Mouse (Mus musculus): Measurements from ENCODE around the gene Slco2b1. TPM values are rescaled to one million over a fixed set of nuclear protein-coding genes. Genes with fewer than 3 reads are reported as not detected.

Gene Slco2b1
- polyA plus RNA-seq, 1 experiment from 2014 or later: 2.9 TPM

- TF ChIP-seq CTCF (IDR thresholded peaks at IDR 0.05; ENCODE audit: low read depth): no peak
- WGBS: 65% methylated on average over 3 of the region's 3 CpGs
- H3K9me3 ChIP-seq (ENCODE audit: low read depth, low read length): no peaks in the 10 kb centered on the region
Measured at GRCm38 (mm10) chr7:99693976-99694375, 17.2 kb downstream of the Slco2b1 start.

DNA sequence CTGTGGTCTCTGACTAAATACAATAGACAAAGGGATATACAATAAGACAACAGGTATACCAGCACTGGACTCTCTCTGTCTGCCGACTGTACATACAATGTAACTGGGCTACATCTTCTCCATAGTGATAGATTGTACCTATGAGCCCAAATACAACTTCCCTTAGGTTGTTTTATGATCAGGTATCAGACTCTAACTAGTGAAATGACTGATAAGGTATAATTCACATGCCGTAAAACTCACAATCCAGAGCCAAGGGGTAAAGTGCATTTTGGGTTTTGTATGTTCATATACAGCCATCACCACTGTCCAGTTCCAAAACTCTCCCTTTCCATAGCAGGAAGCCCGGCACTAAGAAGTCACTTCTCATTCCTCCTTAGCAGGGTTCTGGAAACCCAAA lies 17.8 kb downstream of the Slco2b1 start:
- WGBS: 91% methylated on average over 3 of the region's 3 CpGs
- Histone ChIP-seq H3K9me3 (ENCODE audit: low read depth, low read length) (no peaks in the 10 kb centered on the region), H3K27me3 (ENCODE audit: insufficient read depth, low read length) (no peaks in the 10 kb centered on the region), H3K4me3 (ENCODE audit: low read depth, low read length) (no peak overlapping the region), H3K4me2 (no peak overlapping the region), H3K9ac (no peak overlapping the region), H3K27ac (ENCODE audit: low read depth) (no peak overlapping the region), H3K4me1 (ENCODE audit: insufficient read depth) (no peaks in the 10 kb centered on the region), H3K36me3 (ENCODE audit: insufficient read depth) (no peaks in the 10 kb centered on the region)
- DNase-seq: no peak
- ATAC-seq (ENCODE audit: insufficient read depth): no peak
- no peak for TF ChIP-seq CTCF (IDR thresholded peaks at IDR 0.05; ENCODE audit: low read depth)

More at GRCm38 (mm10) chr7:99693976-99694375, 17.2 kb downstream of the Slco2b1 start:
- Histone ChIP-seq H3K4me3 (ENCODE audit: low read depth, low read length) (no peak overlapping the region), H3K4me1 (ENCODE audit: insufficient read depth) (0 out of 2 replicates have a peak, but pooled peaks cover 2% of the 10 kb centered on the region), H3K4me2 (no peak overlapping the region), H3K9ac (no peak overlapping the region), H3K36me3 (ENCODE audit: insufficient read depth) (no peaks in the 10 kb centered on the region), H3K27me3 (ENCODE audit: insufficient read depth, low read length) (no peaks in the 10 kb centered on the region), H3K27ac (ENCODE audit: low read depth) (0 out of 2 replicates have a peak overlapping the region, but pooled peaks have one; percentile 28)
- DNase-seq: peak; percentile 49
- peak; percentile 71; the same call in 1 of the 2 replicates for ATAC-seq (ENCODE audit: insufficient read depth)

- no peaks in the 10 kb centered on the region for H3K36me3 ChIP-seq (ENCODE audit: insufficient read depth)
- H3K27me3 ChIP-seq (ENCODE audit: insufficient read depth, low read length): no peaks in the 10 kb centered on the region
- H3K4me3 ChIP-seq (ENCODE audit: low read depth, low read length): no peak overlapping the region
- DNase-seq (peak; percentile 44), ATAC-seq (ENCODE audit: insufficient read depth) (no peak)
- H3K4me2 ChIP-seq: no peak overlapping the region
- no peak for TF ChIP-seq CTCF (IDR thresholded peaks at IDR 0.05; ENCODE audit: low read depth)
- H3K27ac ChIP-seq (ENCODE audit: low read depth): no peak overlapping the region
- WGBS: 46% methylated on average over 3 of the region's 3 CpGs
- no peaks in the 10 kb centered on the region for H3K9me3 ChIP-seq (ENCODE audit: low read depth, low read length)
- H3K4me1 ChIP-seq (ENCODE audit: insufficient read depth): no peaks in the 10 kb centered on the region
- no peak overlapping the region for H3K9ac ChIP-seq
Measured at GRCm38 (mm10) chr7:99692396-99692795, 18.7 kb downstream of the Slco2b1 start.

GRCm38 (mm10) chr7:99690819-99691218 lies 20.3 kb downstream of the Slco2b1 start:
- H3K4me2 ChIP-seq: no peak overlapping the region
- DNase-seq (no peak), ATAC-seq (ENCODE audit: insufficient read depth) (no peak)
- no peak overlapping the region for H3K9ac ChIP-seq
- no peak for TF ChIP-seq CTCF (IDR thresholded peaks at IDR 0.05; ENCODE audit: low read depth)
- H3K27ac ChIP-seq (ENCODE audit: low read depth): no peak overlapping the region
- H3K9me3 ChIP-seq (ENCODE audit: low read depth, low read length): no peaks in the 10 kb centered on the region
- H3K4me3 ChIP-seq (ENCODE audit: low read depth, low read length): no peak overlapping the region
- H3K27me3 ChIP-seq (ENCODE audit: insufficient read depth, low read length): no peaks in the 10 kb centered on the region
- H3K4me1 ChIP-seq (ENCODE audit: insufficient read depth): no peaks in the 10 kb centered on the region
- 60% methylated on average over 7 of the region's 7 CpGs for WGBS
- no peaks in the 10 kb centered on the region for H3K36me3 ChIP-seq (ENCODE audit: insufficient read depth)

DNA sequence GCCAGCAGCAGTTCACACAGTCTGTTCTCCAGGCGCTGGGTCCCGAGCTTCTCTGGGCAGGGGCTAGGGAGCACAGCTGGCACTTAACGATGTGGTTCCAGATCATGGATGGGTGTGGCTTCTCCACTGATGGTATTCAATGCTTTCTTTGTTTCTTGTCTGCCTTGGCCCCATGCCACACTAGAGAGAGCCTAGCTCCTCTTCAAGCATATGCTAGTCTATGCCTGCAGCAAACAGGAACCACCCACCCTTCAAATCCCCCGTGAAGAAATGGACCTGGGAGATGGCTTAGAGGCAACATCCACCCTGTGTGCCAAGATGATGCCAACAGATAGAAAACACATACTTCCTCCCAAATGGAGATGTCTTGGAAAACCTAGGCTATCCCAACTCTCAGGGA lies 27.1 kb downstream of the Slco2b1 start:
- Histone ChIP-seq H3K4me3 (ENCODE audit: low read depth, low read length) (no peak overlapping the region), H3K27me3 (ENCODE audit: insufficient read depth, low read length) (no peaks in the 10 kb centered on the region), H3K27ac (ENCODE audit: low read depth) (no peak overlapping the region), H3K4me2 (no peak overlapping the region), H3K4me1 (ENCODE audit: insufficient read depth) (no peaks in the 10 kb centered on the region), H3K9ac (no peak overlapping the region), H3K9me3 (ENCODE audit: low read depth, low read length) (no peaks in the 10 kb centered on the region), H3K36me3 (ENCODE audit: insufficient read depth) (no peaks in the 10 kb centered on the region)
- ATAC-seq (ENCODE audit: insufficient read depth): no peak
- TF ChIP-seq CTCF (IDR thresholded peaks at IDR 0.05; ENCODE audit: low read depth): no peak
- no peak for DNase-seq
- 53% methylated on average over 4 of the region's 4 CpGs for WGBS

DNA sequence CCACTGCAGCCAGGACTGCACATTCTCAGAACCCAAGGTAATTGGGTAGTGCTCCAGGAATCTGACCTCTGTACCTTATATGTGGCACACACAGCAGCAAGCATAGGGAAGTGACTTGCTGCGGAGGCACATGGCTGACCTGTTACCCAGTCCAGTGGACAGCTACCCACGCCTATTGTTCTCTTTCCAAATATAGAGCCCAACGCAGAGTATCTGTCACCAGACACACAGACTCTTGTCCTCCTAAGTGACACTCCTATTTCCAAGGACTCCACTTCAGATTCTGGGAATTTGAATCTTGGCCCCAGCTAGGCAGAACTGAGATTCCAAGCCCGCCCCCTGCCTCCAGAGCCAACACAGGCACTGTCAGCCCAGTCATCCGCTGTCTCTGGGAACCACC lies 30.4 kb downstream of the Slco2b1 start:
- no peak overlapping the region for H3K27ac ChIP-seq (ENCODE audit: low read depth)
- H3K9ac ChIP-seq: no peak overlapping the region
- H3K36me3 ChIP-seq (ENCODE audit: insufficient read depth): no peaks in the 10 kb centered on the region
- no peak for TF ChIP-seq CTCF (IDR thresholded peaks at IDR 0.05; ENCODE audit: low read depth)
- DNase-seq: no peak
- 60% methylated on average over 5 of the region's 5 CpGs for WGBS
- no peaks in the 10 kb centered on the region for H3K9me3 ChIP-seq (ENCODE audit: low read depth, low read length)
- no peaks in the 10 kb centered on the region for H3K4me1 ChIP-seq (ENCODE audit: insufficient read depth)
- no peak overlapping the region for H3K4me3 ChIP-seq (ENCODE audit: low read depth, low read length)
- H3K27me3 ChIP-seq (ENCODE audit: insufficient read depth, low read length): no peaks in the 10 kb centered on the region
- no peak overlapping the region for H3K4me2 ChIP-seq
- no peak for ATAC-seq (ENCODE audit: insufficient read depth)

DNA sequence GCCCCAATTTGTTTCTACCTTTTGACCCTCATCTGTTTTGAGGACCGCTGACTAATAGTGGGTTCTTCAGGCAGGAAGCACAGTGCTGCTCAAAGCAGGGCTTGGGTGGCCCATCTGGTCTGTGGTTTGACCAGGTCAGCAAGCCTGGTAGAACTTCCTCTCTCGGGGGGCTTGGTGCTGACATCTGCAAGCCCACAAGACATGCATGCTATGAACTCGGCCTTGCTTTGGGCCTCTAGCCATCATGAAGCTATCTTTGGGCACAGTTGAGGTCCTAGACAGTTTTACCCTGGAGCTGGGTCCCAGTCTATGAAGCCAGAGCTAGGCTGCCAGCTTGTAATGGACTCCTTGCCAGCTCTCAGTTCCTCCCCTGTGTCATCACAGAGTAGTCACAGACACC lies 36.2 kb downstream of the Slco2b1 start:
- Histone ChIP-seq H3K4me1 (ENCODE audit: insufficient read depth) (no peaks in the 10 kb centered on the region), H3K4me3 (ENCODE audit: low read depth, low read length) (no peak overlapping the region), H3K36me3 (ENCODE audit: insufficient read depth) (no peaks in the 10 kb centered on the region), H3K9ac (no peak overlapping the region), H3K4me2 (no peak overlapping the region), H3K27ac (ENCODE audit: low read depth) (no peak overlapping the region), H3K27me3 (ENCODE audit: insufficient read depth, low read length) (no peaks in the 10 kb centered on the region), H3K9me3 (ENCODE audit: low read depth, low read length) (no peaks in the 10 kb centered on the region)
- ATAC-seq (ENCODE audit: insufficient read depth) (no peak), DNase-seq (no peak)
- no peak for TF ChIP-seq CTCF (IDR thresholded peaks at IDR 0.05; ENCODE audit: low read depth)
- WGBS: 62% methylated on average over 3 of the region's 3 CpGs

GRCm38 (mm10) chr7:99674209-99674608 lies 36.9 kb downstream of the Slco2b1 start:
- no peaks in the 10 kb centered on the region for H3K36me3 ChIP-seq (ENCODE audit: insufficient read depth)
- H3K4me2 ChIP-seq: no peak overlapping the region
- WGBS: 63% methylated on average over 5 of the region's 5 CpGs
- no peaks in the 10 kb centered on the region for H3K4me1 ChIP-seq (ENCODE audit: insufficient read depth)
- DNase-seq (no peak), ATAC-seq (ENCODE audit: insufficient read depth) (no peak)
- TF ChIP-seq CTCF (IDR thresholded peaks at IDR 0.05; ENCODE audit: low read depth): no peak
- H3K27me3 ChIP-seq (ENCODE audit: insufficient read depth, low read length): no peaks in the 10 kb centered on the region
- H3K9me3 ChIP-seq (ENCODE audit: low read depth, low read length): no peaks in the 10 kb centered on the region
- H3K4me3 ChIP-seq (ENCODE audit: low read depth, low read length): no peak overlapping the region
- H3K9ac ChIP-seq: no peak overlapping the region
- H3K27ac ChIP-seq (ENCODE audit: low read depth): no peak overlapping the region
